Mouse (Mus musculus): ENCODE measurements at regions not wholly inside any gene's neighbourhood (a gene's known extent, or its start where the extent isn't known, plus 50 kb on each side); places are given as distances from the start of the nearest gene placed in this dataset.

DNA sequence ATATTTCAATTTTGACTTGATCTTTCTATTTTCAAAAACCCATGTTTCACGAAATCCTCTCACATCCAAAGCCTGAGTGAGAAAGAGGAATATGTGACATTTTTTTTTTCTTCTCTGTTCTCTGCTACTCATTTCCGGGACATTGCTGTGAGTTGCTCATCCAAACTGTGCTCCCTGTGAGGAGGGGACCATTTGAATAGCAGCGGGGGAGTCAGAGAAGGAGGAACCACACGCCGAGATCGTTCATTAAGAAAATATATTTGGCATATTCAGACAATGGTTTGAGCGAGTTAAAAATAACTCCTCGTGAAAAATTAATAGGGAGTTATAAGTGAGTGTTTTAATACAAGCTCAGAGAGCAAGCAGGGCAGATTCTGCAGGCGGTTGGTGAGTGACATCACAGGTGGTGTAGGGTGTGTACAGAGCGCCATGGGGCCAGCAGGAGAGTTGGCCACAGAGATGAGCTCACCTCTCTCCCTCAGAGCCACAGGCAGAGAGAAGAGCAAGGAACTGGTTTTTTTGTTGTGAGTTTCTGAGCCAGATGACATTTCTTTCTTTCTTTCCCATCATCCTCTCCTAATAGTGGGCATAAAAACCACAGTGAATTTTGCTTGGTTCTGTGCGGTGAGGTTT, 54.4 kb upstream of the Calcoco1 start:
- TF ChIP-seq POLR2A (IDR thresholded peaks at IDR 0.05; ENCODE audit: low read depth, low read length) (no peak), CTCF (conservative IDR thresholded peaks at IDR 0.05; ENCODE audit: insufficient read depth, insufficient read length, low read depth, low read length) (no peak)
- Histone ChIP-seq H3K27me3 (replicated peaks; ENCODE audit: control insufficient read depth, insufficient read depth, low read length) (no peaks in the 10 kb centered on the region), H3K4me3 (ENCODE audit: insufficient read depth, low read depth, low read length) (no peak overlapping the region), H3K36me3 (ENCODE audit: control insufficient read depth, insufficient read depth, low read length) (no peaks in the 10 kb centered on the region), H3K4me1 (ENCODE audit: control insufficient read depth, insufficient read depth, low read length) (no peaks in the 10 kb centered on the region; the same call in 1 of the 2 replicates), H3K27ac (ENCODE audit: insufficient read depth, low read depth, low read length) (no peak overlapping the region)
- WGBS: 37% methylated on average over 11 of the region's 11 CpGs
- DNase-seq: no peak

DNA sequence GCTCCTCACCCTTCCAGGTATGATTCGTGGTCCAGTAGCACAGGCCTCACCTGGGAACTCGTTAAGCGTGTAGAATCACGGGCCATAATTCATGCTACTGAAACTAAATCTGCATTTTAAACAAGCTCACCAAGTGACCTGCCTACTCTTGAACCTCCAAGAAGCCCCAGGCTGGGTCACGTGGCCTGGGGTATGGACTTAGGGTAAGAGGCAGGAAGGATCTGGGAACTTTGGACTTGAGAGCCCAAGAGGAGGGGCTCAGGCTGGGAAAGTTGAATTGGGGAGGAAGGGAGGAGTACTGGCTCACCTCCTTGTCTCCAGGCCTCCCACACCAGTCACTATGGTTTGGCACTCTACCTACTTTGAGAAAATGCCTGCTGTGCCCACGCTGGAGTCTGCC, 58.6 kb upstream of the Calcoco1 start:
- no peak overlapping the region for H3K4me3 ChIP-seq (ENCODE audit: insufficient read depth, low read depth, low read length)
- WGBS: 45% methylated on average over 6 of the region's 6 CpGs
- H3K4me1 ChIP-seq (ENCODE audit: control insufficient read depth, insufficient read depth, low read length): peaks cover 8% of the 10 kb centered on the region; the same call in 1 of the 2 replicates
- TF ChIP-seq CTCF (conservative IDR thresholded peaks at IDR 0.05; ENCODE audit: insufficient read depth, insufficient read length, low read depth, low read length): no peak
- no peak for TF ChIP-seq POLR2A (IDR thresholded peaks at IDR 0.05; ENCODE audit: low read depth, low read length)
- no peaks in the 10 kb centered on the region for H3K27me3 ChIP-seq (replicated peaks; ENCODE audit: control insufficient read depth, insufficient read depth, low read length)
- DNase-seq: peak; percentile 90
- no peaks in the 10 kb centered on the region for H3K36me3 ChIP-seq (ENCODE audit: control insufficient read depth, insufficient read depth, low read length)
- peak overlapping the region; percentile 6; the same call in 1 of the 2 replicates for H3K27ac ChIP-seq (ENCODE audit: insufficient read depth, low read depth, low read length)

DNA sequence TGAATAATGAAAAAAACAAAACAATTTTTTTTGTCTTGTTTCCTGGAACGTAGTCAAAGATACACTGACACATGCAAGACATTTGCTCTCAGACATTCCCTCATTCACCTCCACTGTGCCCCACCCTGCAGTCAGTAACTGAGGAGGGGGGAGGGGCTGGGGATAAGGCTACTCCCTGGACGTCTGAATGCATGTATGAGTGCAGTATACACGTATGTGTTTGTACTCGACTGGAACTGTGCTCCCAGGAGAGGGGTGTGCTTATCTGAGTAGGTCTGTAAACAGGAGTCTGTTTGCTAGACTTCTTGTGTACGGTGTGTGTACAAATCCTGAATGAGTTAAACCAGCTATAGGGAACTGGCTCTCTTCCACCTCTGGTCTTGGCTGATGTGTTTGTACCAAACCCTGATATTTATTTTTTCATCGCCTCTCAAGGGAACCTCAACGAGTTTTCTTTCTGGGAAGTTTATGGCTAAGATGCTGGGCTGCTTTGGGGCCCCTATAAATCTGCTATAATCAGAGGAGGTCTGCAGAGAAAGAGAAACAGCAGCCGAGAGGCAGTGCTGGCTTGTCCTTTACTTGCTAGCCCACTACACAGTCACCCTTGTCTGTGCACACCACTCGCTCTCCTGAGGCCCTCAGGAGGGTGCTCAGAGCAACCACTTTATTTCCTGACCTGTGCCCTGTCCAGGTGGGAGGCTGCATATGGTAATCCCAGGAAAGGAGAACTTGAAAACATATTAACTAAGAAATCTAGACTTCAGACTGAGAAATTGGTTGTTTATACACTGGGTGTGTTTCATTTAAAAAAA, 61.2 kb upstream of the Calcoco1 start:
- peaks cover 8% of the 10 kb centered on the region; the same call in 1 of the 2 replicates for H3K4me1 ChIP-seq (ENCODE audit: control insufficient read depth, insufficient read depth, low read length)
- WGBS: 37% methylated on average over 9 of the region's 9 CpGs
- H3K27ac ChIP-seq (ENCODE audit: insufficient read depth, low read depth, low read length): peak overlapping the region; percentile 53
- H3K4me3 ChIP-seq (ENCODE audit: insufficient read depth, low read depth, low read length): no peak overlapping the region
- H3K36me3 ChIP-seq (ENCODE audit: control insufficient read depth, insufficient read depth, low read length): no peaks in the 10 kb centered on the region
- TF ChIP-seq CTCF (conservative IDR thresholded peaks at IDR 0.05; ENCODE audit: insufficient read depth, insufficient read length, low read depth, low read length): no peak
- no peak for TF ChIP-seq POLR2A (IDR thresholded peaks at IDR 0.05; ENCODE audit: low read depth, low read length)
- H3K27me3 ChIP-seq (replicated peaks; ENCODE audit: control insufficient read depth, insufficient read depth, low read length): no peaks in the 10 kb centered on the region
- DNase-seq: peak; percentile 84

DNA sequence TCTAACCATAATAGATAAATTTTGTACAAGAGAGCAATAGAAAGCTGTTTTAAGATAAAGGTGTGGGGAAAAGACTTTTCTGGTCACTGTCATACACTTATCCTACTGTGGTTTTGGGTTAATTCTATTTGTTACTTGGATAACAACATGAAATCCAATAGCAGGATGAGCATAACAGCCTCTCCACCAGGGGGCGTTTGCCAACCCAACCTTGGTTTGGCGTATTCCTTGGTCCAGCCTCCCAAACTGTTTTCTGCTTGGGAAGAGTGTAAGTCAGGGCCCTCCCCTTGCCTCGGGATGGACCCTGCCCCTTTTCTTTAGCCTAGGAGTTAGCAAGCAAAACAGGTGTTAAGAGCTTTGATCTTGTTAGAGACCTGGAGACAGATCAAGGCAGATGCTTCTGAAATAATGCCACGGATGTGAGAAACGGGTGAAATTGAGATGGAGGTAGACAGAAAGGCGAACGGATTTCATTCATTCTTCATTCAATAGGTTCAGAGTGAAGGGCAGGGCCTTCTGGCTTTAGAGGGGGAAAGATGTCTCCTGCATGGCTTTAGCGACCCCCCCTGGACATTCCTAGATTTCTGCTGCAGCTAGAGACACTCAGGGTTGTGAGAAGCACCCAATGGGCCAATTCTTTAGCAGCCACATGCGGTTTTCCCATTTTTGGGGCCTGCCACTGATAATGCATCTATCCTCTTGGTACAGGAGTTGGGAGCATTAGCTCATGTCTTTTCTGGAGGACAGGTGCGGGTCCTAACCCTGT, 63.3 kb upstream of the Calcoco1 start:
- peaks cover 8% of the 10 kb centered on the region; the same call in 1 of the 2 replicates for H3K4me1 ChIP-seq (ENCODE audit: control insufficient read depth, insufficient read depth, low read length)
- no peaks in the 10 kb centered on the region for H3K36me3 ChIP-seq (ENCODE audit: control insufficient read depth, insufficient read depth, low read length)
- TF ChIP-seq POLR2A (IDR thresholded peaks at IDR 0.05; ENCODE audit: low read depth, low read length) (no peak), CTCF (conservative IDR thresholded peaks at IDR 0.05; ENCODE audit: insufficient read depth, insufficient read length, low read depth, low read length) (peak; percentile 73)
- no peak overlapping the region for H3K27ac ChIP-seq (ENCODE audit: insufficient read depth, low read depth, low read length)
- 46% methylated on average over 10 of the region's 10 CpGs for WGBS
- no peaks in the 10 kb centered on the region for H3K27me3 ChIP-seq (replicated peaks; ENCODE audit: control insufficient read depth, insufficient read depth, low read length)
- DNase-seq: peak; percentile 72
- H3K4me3 ChIP-seq (ENCODE audit: insufficient read depth, low read depth, low read length): no peak overlapping the region

DNA sequence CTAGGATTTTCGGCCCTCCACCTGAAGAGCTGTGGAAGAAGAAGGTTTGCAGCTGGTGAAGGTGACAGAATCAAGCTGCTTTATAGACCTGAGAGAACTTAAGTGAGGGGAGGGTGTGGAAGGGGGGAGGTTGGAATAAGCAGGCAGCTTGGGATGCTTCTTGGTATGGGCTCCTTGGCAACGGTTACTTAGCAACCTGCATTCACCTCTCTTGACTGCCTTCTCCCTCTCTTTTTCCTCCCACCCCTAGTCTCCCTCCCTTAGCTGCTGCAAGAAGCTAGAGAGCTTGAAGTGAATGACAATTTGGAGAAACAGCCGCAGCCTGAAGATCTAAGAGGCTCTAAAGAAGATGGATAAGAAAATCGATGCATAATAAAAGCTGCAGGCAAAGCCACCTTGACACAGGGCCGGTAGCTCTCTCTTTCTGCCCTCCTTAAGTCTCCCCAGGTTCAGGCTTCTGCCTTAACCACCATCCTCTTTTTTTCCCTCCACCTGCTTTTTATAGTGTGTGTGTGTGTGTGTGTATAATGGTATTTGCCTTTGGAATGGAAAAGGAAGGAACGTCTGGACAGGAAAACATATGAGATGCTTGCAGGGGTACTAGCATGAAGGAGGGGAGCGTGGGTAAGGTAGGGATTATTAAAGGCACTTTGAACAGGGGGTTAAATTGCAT, 67.0 kb upstream of the Calcoco1 start:
- no peak overlapping the region for H3K4me3 ChIP-seq (ENCODE audit: insufficient read depth, low read depth, low read length)
- 59% methylated on average over 7 of the region's 7 CpGs for WGBS
- H3K27ac ChIP-seq (ENCODE audit: insufficient read depth, low read depth, low read length): no peak overlapping the region
- H3K27me3 ChIP-seq (replicated peaks; ENCODE audit: control insufficient read depth, insufficient read depth, low read length): no peaks in the 10 kb centered on the region; the same call in 1 of the 2 replicates
- H3K36me3 ChIP-seq (ENCODE audit: control insufficient read depth, insufficient read depth, low read length): no peaks in the 10 kb centered on the region
- H3K4me1 ChIP-seq (ENCODE audit: control insufficient read depth, insufficient read depth, low read length): peaks cover 4% of the 10 kb centered on the region; the same call in 1 of the 2 replicates
- DNase-seq: no peak
- no peak for TF ChIP-seq CTCF (conservative IDR thresholded peaks at IDR 0.05; ENCODE audit: insufficient read depth, insufficient read length, low read depth, low read length)
- TF ChIP-seq POLR2A (IDR thresholded peaks at IDR 0.05; ENCODE audit: low read depth, low read length): no peak

DNA sequence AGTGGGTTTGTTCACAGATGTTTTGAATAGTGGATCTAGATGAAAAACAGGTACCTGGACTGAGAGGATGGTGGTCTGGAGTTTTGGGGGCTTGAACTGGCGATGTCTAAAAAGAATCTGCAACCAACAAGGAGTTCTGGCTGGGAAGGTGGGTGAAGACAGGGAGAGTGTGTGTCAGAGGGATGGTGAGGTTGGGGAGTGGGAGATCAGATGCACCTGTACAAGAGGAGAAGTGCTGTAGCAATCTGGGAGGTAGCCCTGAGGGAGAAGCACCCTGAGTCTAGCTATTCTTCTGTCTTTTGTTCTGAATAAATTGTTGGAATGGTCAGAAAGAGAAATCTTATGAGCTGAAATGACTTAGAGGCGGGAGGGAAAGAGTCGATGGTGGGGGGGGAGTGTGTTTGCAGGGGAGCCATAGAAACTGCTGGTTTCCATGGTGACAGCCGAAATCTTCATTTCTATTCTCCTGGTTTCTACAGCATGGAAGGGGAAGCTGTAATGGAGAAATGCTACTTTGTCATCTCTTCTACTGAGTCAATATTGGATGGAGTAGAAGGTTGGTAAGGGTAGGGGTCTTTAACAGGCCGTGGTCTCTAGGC, 75.1 kb upstream of the Calcoco1 start:
- Histone ChIP-seq H3K4me1 (ENCODE audit: control insufficient read depth, insufficient read depth, low read length) (no peaks in the 10 kb centered on the region), H3K36me3 (ENCODE audit: control insufficient read depth, insufficient read depth, low read length) (no peaks in the 10 kb centered on the region), H3K27me3 (replicated peaks; ENCODE audit: control insufficient read depth, insufficient read depth, low read length) (no peaks in the 10 kb centered on the region; the same call in 1 of the 2 replicates), H3K4me3 (ENCODE audit: insufficient read depth, low read depth, low read length) (no peak overlapping the region), H3K27ac (ENCODE audit: insufficient read depth, low read depth, low read length) (no peak overlapping the region)
- no peak for TF ChIP-seq CTCF (conservative IDR thresholded peaks at IDR 0.05; ENCODE audit: insufficient read depth, insufficient read length, low read depth, low read length)
- no peak for TF ChIP-seq POLR2A (IDR thresholded peaks at IDR 0.05; ENCODE audit: low read depth, low read length)
- 81% methylated on average over 5 of the region's 5 CpGs for WGBS
- no peak for DNase-seq

Measured in kidney, adult 2 months (tissue).